Mouse (Mus musculus): ENCODE measurements around the gene Emx1. TPM values are rescaled to one million over a fixed set of nuclear protein-coding genes. Genes with fewer than 3 reads are reported as not detected.

Gene Emx1
- polyA plus RNA-seq, 1 experiment from 2014 or later, result not detected

GRCm38 (mm10) chr6:85232045-85232444 lies 44.8 kb downstream of the Emx1 start:
- Histone ChIP-seq H3K36me3 (replicated peaks) (no peaks in the 10 kb centered on the region), H3K27ac (replicated peaks) (no peak overlapping the region), H3K27me3 (no peaks in the 10 kb centered on the region), H3K4me3 (replicated peaks) (no peak overlapping the region), H3K9me3 (replicated peaks) (no peaks in the 10 kb centered on the region), H3K9ac (no peak overlapping the region), H3K4me2 (no peak overlapping the region), H3K4me1 (replicated peaks) (no peaks in the 10 kb centered on the region)
- WGBS (ENCODE audit: insufficient replicate concordance), result 55% methylated on average over 4 of the region's 4 CpGs
- no peak for ATAC-seq (ENCODE audit: insufficient read depth)

- Histone ChIP-seq H3K27ac (replicated peaks) (no peak overlapping the region), H3K4me3 (replicated peaks) (no peak overlapping the region), H3K4me1 (replicated peaks) (no peaks in the 10 kb centered on the region), H3K9ac (no peak overlapping the region), H3K4me2 (no peak overlapping the region), H3K36me3 (replicated peaks) (no peaks in the 10 kb centered on the region), H3K9me3 (replicated peaks) (no peaks in the 10 kb centered on the region), H3K27me3 (no peaks in the 10 kb centered on the region)
- no peak for ATAC-seq (ENCODE audit: insufficient read depth)
- WGBS (ENCODE audit: insufficient replicate concordance), result 31% methylated on average over 7 of the region's 7 CpGs
These were observed 45.8 kb downstream of the Emx1 start for GRCm38 (mm10) chr6:85232836-85233623.

GRCm38 (mm10) chr6:85234796-85235195 lies 47.6 kb downstream of the Emx1 start:
- Histone ChIP-seq H3K27ac (replicated peaks) (no peak overlapping the region), H3K9me3 (replicated peaks) (no peaks in the 10 kb centered on the region), H3K4me1 (replicated peaks) (no peaks in the 10 kb centered on the region), H3K9ac (no peak overlapping the region), H3K4me2 (no peak overlapping the region), H3K27me3 (no peaks in the 10 kb centered on the region), H3K4me3 (replicated peaks) (no peak overlapping the region), H3K36me3 (replicated peaks) (no peaks in the 10 kb centered on the region)
- WGBS (ENCODE audit: insufficient replicate concordance), result 63% methylated on average over 5 of the region's 5 CpGs
- no peak for ATAC-seq (ENCODE audit: insufficient read depth)

DNA sequence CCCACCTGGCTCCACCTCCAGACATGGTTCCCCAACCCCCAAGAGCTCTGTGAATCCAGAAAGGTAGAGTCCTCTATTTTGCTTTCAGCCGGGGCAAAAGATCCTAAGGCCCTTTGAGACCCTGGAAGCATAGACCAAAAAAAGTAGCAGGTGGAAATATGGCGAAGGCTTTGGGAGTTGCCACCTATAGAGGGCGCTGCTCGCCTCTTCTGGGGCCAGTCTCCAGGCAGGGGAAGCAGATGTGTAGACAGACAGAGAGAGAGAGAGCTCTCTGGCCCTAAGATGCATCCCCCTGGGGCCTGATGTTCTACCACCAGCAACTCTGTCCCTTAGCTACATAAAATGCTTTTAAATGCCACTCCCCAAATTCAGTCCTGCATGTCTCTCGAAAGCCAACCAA lies 49.8 kb downstream of the Emx1 start:
- WGBS (ENCODE audit: insufficient replicate concordance), result 33% methylated on average over 5 of the region's 5 CpGs
- Histone ChIP-seq H3K4me1 (replicated peaks) (no peaks in the 10 kb centered on the region), H3K9ac (no peak overlapping the region), H3K4me3 (replicated peaks) (no peak overlapping the region), H3K27me3 (no peaks in the 10 kb centered on the region), H3K9me3 (replicated peaks) (no peaks in the 10 kb centered on the region), H3K27ac (replicated peaks) (no peak overlapping the region), H3K36me3 (replicated peaks) (no peaks in the 10 kb centered on the region), H3K4me2 (no peak overlapping the region)
- no peak for ATAC-seq (ENCODE audit: insufficient read depth)

DNA sequence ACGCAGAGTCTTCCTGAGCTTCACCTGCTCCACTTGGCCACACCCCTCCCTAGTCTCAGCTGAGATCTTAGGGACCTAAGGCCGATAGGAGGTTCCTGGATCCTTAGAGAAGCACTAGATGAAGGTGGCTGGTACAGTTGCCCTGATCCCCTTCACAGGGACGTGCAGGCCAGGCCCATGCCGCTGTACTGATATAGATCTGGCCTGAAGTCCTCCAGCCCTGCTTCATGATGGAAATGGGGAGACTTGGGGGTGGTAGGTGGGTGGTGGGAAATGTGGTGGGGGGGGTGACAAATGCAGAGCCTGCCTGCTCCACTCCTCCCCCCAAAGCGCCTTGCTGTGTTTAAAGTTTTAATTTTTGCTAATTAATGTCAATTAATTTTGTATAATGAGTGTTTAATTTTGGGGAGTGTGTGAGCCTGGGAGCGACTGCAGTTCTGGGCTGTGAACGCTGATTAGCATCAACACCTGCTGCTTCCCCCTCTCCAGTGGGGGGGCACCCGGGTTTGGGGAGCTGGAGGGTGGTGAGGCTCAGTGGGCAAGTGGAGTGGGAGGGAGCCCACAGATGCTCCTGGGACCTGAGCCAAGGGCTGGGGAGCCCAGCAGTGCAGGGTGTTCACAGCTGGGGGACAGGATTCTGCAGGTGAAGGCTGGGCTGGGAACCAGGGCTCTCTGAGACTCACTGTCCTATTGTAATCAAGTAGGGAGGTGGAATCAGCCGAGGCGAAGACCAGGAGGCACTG lies 50.5 kb downstream of the Emx1 start:
- no peak overlapping the region for H3K4me2 ChIP-seq
- H3K27me3 ChIP-seq, result no peaks in the 10 kb centered on the region
- H3K4me1 ChIP-seq (replicated peaks), result no peaks in the 10 kb centered on the region
- H3K36me3 ChIP-seq (replicated peaks), result no peaks in the 10 kb centered on the region
- ATAC-seq (ENCODE audit: insufficient read depth), result no peak
- H3K27ac ChIP-seq (replicated peaks), result no peak overlapping the region
- no peak overlapping the region for H3K4me3 ChIP-seq (replicated peaks)
- no peaks in the 10 kb centered on the region for H3K9me3 ChIP-seq (replicated peaks)
- H3K9ac ChIP-seq, result no peak overlapping the region
- 64% methylated on average over 10 of the region's 10 CpGs for WGBS (ENCODE audit: insufficient replicate concordance)

DNA sequence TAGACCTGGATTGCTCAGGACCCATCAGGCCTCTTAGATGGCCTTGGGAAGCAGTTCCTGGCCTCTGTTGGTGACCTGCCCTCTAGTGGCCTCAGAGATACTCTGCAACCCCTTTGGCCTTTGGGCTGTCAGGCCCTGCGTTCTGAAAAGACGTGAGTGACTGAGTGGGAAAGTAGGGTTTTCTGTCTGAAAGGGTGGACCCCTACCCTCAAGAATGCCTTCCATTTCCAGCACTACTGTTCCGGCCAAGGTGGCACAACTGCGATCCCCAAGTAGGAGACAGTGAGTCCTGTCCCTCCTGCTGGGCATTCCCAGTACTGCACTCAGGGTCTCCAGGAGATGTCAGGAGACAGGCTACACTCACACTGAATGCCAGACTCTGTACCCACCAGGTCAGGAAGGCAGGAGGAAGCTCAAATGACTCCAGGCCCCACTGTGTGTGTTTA lies 51.8 kb downstream of the Emx1 start:
- Histone ChIP-seq H3K4me3 (replicated peaks) (no peak overlapping the region), H3K27ac (replicated peaks) (no peak overlapping the region), H3K4me1 (replicated peaks) (no peaks in the 10 kb centered on the region), H3K9me3 (replicated peaks) (no peaks in the 10 kb centered on the region), H3K36me3 (replicated peaks) (no peaks in the 10 kb centered on the region), H3K4me2 (no peak overlapping the region), H3K9ac (no peak overlapping the region), H3K27me3 (no peaks in the 10 kb centered on the region)
- WGBS (ENCODE audit: insufficient replicate concordance), result 10% methylated on average over 4 of the region's 4 CpGs
- ATAC-seq (ENCODE audit: insufficient read depth), result no peak

GRCm38 (mm10) chr6:85249821-85250220 lies 62.6 kb downstream of the Emx1 start:
- no peaks in the 10 kb centered on the region for H3K27me3 ChIP-seq
- ATAC-seq (ENCODE audit: insufficient read depth), result no peak

DNA sequence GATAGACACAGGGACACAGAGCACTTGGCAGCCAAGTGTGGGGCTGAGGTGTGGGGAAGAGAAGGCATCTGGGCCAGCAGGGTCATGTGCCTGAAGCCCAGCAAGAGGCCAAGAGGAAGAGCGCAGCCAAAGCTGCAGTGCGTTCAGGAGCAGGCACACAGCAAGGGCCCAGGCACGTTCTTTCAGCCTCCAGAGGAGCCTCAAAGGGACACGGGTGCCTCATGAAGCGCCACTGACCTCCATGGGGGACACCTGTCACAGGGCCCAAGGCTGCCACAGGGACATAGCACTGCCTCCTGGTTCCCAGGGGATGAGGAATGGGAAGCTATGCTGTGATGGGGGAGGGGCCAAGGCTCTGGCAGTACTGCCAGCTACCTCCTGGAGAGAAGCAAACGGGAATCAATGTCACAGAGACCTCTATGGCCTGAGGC lies 63.6 kb downstream of the Emx1 start:
- Histone ChIP-seq H3K9ac (no peak overlapping the region), H3K27ac (replicated peaks) (no peak overlapping the region), H3K4me2 (no peak overlapping the region), H3K27me3 (no peaks in the 10 kb centered on the region), H3K4me1 (replicated peaks) (no peaks in the 10 kb centered on the region), H3K9me3 (replicated peaks) (no peaks in the 10 kb centered on the region), H3K4me3 (replicated peaks) (no peak overlapping the region), H3K36me3 (replicated peaks) (no peaks in the 10 kb centered on the region)
- WGBS (ENCODE audit: insufficient replicate concordance), result 60% methylated on average over 6 of the region's 6 CpGs
- ATAC-seq (ENCODE audit: insufficient read depth), result no peak

More at GRCm38 (mm10) chr6:85249821-85250220, 62.6 kb downstream of the Emx1 start:
- H3K27ac ChIP-seq (replicated peaks), result no peak overlapping the region
- 58% methylated on average over 9 of the region's 9 CpGs for WGBS (ENCODE audit: insufficient replicate concordance)
- H3K9ac ChIP-seq, result no peak overlapping the region
- no peak overlapping the region for H3K4me2 ChIP-seq
- H3K4me1 ChIP-seq (replicated peaks), result no peaks in the 10 kb centered on the region
- no peaks in the 10 kb centered on the region for H3K9me3 ChIP-seq (replicated peaks)
- H3K36me3 ChIP-seq (replicated peaks), result no peaks in the 10 kb centered on the region
- no peak overlapping the region for H3K4me3 ChIP-seq (replicated peaks)

DNA sequence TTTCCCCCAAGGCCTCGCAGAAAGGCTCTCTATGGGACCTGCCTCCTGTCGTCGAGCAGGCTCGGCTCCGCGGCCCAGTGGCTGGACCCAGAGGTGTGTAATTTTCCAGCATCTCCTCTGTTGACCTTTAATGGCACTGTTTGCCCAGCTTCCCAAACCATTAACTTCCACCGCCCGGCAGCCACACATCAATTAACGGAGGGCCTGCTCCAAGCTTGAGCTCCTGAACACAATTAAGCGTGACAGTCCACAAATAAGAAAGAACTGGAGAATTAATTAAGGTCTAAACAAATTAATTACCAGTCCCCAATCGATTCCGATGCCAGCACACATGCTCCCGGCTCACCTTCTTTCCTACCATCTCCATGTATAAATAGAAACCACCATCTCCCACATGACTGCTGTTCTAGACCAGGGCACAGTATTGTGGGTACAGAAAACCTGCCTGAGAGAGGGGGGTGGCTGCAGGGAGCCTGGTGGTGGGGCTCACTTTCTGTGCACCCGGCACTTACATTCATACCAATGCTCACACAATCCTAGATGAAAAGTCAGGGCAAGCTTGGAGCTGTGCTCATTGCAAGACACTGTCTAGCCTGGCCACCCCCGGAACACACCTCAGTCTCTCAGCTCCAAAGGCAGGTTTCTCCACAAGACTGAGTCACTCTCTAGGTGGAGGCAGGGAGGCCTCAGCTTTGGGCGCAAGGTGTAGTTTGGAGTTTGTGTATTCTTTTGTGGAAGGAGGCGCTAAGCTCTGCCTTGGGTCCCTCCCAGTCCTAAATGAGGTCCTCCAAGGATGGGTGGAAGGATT lies 65.2 kb downstream of the Emx1 start:
- ATAC-seq (ENCODE audit: insufficient read depth), result no peak
- Histone ChIP-seq H3K9ac (no peak overlapping the region), H3K36me3 (replicated peaks) (no peaks in the 10 kb centered on the region), H3K4me2 (no peak overlapping the region), H3K27ac (replicated peaks) (no peak overlapping the region), H3K27me3 (no peaks in the 10 kb centered on the region), H3K9me3 (replicated peaks) (no peaks in the 10 kb centered on the region), H3K4me1 (replicated peaks) (no peaks in the 10 kb centered on the region), H3K4me3 (replicated peaks) (no peak overlapping the region)
- 69% methylated on average over 17 of the region's 17 CpGs for WGBS (ENCODE audit: insufficient replicate concordance)

GRCm38 (mm10) chr6:85253275-85253674 lies 66.0 kb downstream of the Emx1 start:
- no peak for ATAC-seq (ENCODE audit: insufficient read depth)
- Histone ChIP-seq H3K36me3 (replicated peaks) (no peaks in the 10 kb centered on the region), H3K27ac (replicated peaks) (no peak overlapping the region), H3K27me3 (no peaks in the 10 kb centered on the region), H3K4me2 (no peak overlapping the region), H3K9ac (no peak overlapping the region), H3K9me3 (replicated peaks) (no peaks in the 10 kb centered on the region), H3K4me1 (replicated peaks) (no peaks in the 10 kb centered on the region), H3K4me3 (replicated peaks) (no peak overlapping the region)
- 56% methylated on average over 3 of the region's 3 CpGs for WGBS (ENCODE audit: insufficient replicate concordance)
